10 mouse cellular contexts compared by ENCODE assay signal in genomic region chr5:150402832-150403447, GRCm38 (mm10).
A peak's percentile ranks its signal among the peaks of the same experiment; 100 is the strongest.
DNase-seq lines count a peak whose midpoint lies in the region; ATAC-seq and TF ChIP-seq lines count a peak whose summit lies in the region.
"Had no signal": no experiment of that assay in that cellular context is flagged by ENCODE, and none has a peak within 500 bp of the region (broad histone marks: within the 10 kb centered on the region; RNA-seq: fewer than 3 reads in every experiment).

No protein-coding gene starts in this region.

- H3K4me3 ChIP-seq in forebrain, embryonic 11.5 days (ENCODE audit: low read depth, low read length): no peak overlapping the region
- H3K4me3 ChIP-seq in forebrain, embryonic 15.5 days: no peak overlapping the region
- no peak overlapping the region for H3K4me3 ChIP-seq in liver, adult 2 months (ENCODE audit: insufficient read depth, low read depth, low read length)
- H3K4me3 ChIP-seq in embryonic facial prominence, embryonic 15.5 days (replicated peaks): no peak overlapping the region

- H3K36me3 ChIP-seq in forebrain, embryonic 11.5 days (ENCODE audit: control insufficient read depth, insufficient read depth, low read length): no peaks in the 10 kb centered on the region
- peaks cover 67% of the 10 kb centered on the region for H3K36me3 ChIP-seq in forebrain, embryonic 15.5 days
- H3K36me3 ChIP-seq in liver, adult 2 months (ENCODE audit: control insufficient read depth, insufficient read depth, low read length): no peaks in the 10 kb centered on the region
- H3K36me3 ChIP-seq in embryonic facial prominence, embryonic 15.5 days: peaks cover 13% of the 10 kb centered on the region

- H3K4me1 ChIP-seq in forebrain, embryonic 11.5 days (replicated peaks; ENCODE audit: control insufficient read depth, insufficient read depth, low read length): no peaks in the 10 kb centered on the region
- H3K4me1 ChIP-seq in forebrain, embryonic 15.5 days: no peaks in the 10 kb centered on the region
- no peaks in the 10 kb centered on the region for H3K4me1 ChIP-seq in liver, adult 2 months (ENCODE audit: control insufficient read depth, insufficient read depth, low read length)
- no peaks in the 10 kb centered on the region for H3K4me1 ChIP-seq in embryonic facial prominence, embryonic 15.5 days

- peak; percentile 61 for ATAC-seq in forebrain, embryonic 11.5 days (replicated peaks; ENCODE audit: low FRiP score)
- ATAC-seq in forebrain, embryonic 15.5 days (replicated peaks): no peak
- no peak for ATAC-seq in embryonic facial prominence, embryonic 15.5 days (ENCODE audit: insufficient number of reproducible peaks, low FRiP score, low TSS enrichment, low read depth)

- no peak overlapping the region for H3K9ac ChIP-seq in forebrain, embryonic 11.5 days (ENCODE audit: low read length)
- H3K9ac ChIP-seq in forebrain, embryonic 15.5 days (replicated peaks): no peak overlapping the region
- H3K9ac ChIP-seq in liver, adult 2 months (ENCODE audit: low read depth, low read length): no peak overlapping the region
- H3K9ac ChIP-seq in embryonic facial prominence, embryonic 15.5 days: no peak overlapping the region

- H3K9me3 ChIP-seq in forebrain, embryonic 11.5 days (ENCODE audit: control insufficient read depth, low read length): no peaks in the 10 kb centered on the region
- no peaks in the 10 kb centered on the region for H3K9me3 ChIP-seq in forebrain, embryonic 15.5 days
- no peaks in the 10 kb centered on the region for H3K9me3 ChIP-seq in embryonic facial prominence, embryonic 15.5 days (replicated peaks)

- H3K27ac ChIP-seq in forebrain, embryonic 11.5 days (ENCODE audit: low read depth, low read length): no peak overlapping the region
- no peak overlapping the region for H3K27ac ChIP-seq in forebrain, embryonic 15.5 days (replicated peaks)
- no peak overlapping the region for H3K27ac ChIP-seq in liver, adult 2 months (replicated peaks; ENCODE audit: insufficient read depth, low read depth, low read length)
- H3K27ac ChIP-seq in embryonic facial prominence, embryonic 15.5 days (replicated peaks): no peak overlapping the region

- TF ChIP-seq POLR2A in liver, adult 2 months (IDR thresholded peaks at IDR 0.05; ENCODE audit: extremely low read depth, insufficient read depth, low read length): no peak

- 24% methylated on average over 13 of the region's 13 CpGs for WGBS in forebrain, embryonic 11.5 days
- WGBS in forebrain, embryonic 15.5 days: 24% methylated on average over 13 of the region's 13 CpGs
- 49% methylated on average over 13 of the region's 13 CpGs for WGBS in liver, adult 2 months
- 23% methylated on average over 13 of the region's 13 CpGs for WGBS in embryonic facial prominence, embryonic 15.5 days

- no peak for DNase-seq in forebrain, embryonic 11.5 days (ENCODE audit: low spot score)
- DNase-seq in liver, adult 2 months (ENCODE audit: extremely low read depth, low read depth, low spot score): peak; percentile 2
- DNase-seq in liver: no peak
- peak; percentile 22 for DNase-seq in retina, adult 2 months (ENCODE audit: low read depth, low spot score)
- DNase-seq in testis, postnatal 14 days (ENCODE audit: low spot score): no peak
- no peak for DNase-seq in urinary bladder, postnatal 25 days (ENCODE audit: low spot score)
- DNase-seq: layer of hippocampus, adult 9-11 months; right cerebral cortex, postnatal 25 days had no signal

- 0 out of 2 replicates have a peak overlapping the region, but pooled peaks have one; percentile 5 for H3K4me2 ChIP-seq in forebrain, embryonic 11.5 days (ENCODE audit: low read depth, low read length, severe bottlenecking)
- H3K4me2 ChIP-seq in forebrain, embryonic 15.5 days (replicated peaks): no peak overlapping the region
- H3K4me2 ChIP-seq in embryonic facial prominence, embryonic 15.5 days (replicated peaks): 0 out of 2 replicates have a peak overlapping the region, but pooled peaks have one; percentile 10

- no peaks in the 10 kb centered on the region for H3K27me3 ChIP-seq in forebrain, embryonic 11.5 days (ENCODE audit: control insufficient read depth, insufficient read depth, low read length)
- H3K27me3 ChIP-seq in forebrain, embryonic 15.5 days: no peaks in the 10 kb centered on the region
- no peaks in the 10 kb centered on the region for H3K27me3 ChIP-seq in liver, adult 2 months (ENCODE audit: control insufficient read depth, insufficient read depth, low read length)
- no peaks in the 10 kb centered on the region for H3K27me3 ChIP-seq in embryonic facial prominence, embryonic 15.5 days

- H3K79me2 ChIP-seq in liver, adult 2 months (ENCODE audit: control insufficient read depth, insufficient read depth, low read length): no peaks in the 10 kb centered on the region

- TF ChIP-seq CTCF in liver, adult 2 months (IDR thresholded peaks at IDR 0.05; ENCODE audit: low read depth, low read length): peak; percentile 27; the same call in 1 of the 2 replicates

Comparison
In these comparisons a context has a peak if more than half of its experiments do, and no peak if none do; other contexts are left out.
1. DNase-seq: peak in liver, adult 2 months (single experiment) and retina, adult 2 months (single experiment); none in forebrain, embryonic 11.5 days (single experiment), liver (single experiment), testis, postnatal 14 days (single experiment) and urinary bladder, postnatal 25 days (single experiment).